Mouse (Mus musculus) heart, postnatal 0 days (tissue): ENCODE data around the gene Sestd1. TPM values are rescaled to one million over a fixed set of nuclear protein-coding genes. Genes with fewer than 3 reads are reported as not detected.

Experiments used
- ATAC-seq: fragments of 200-750 bp; cut with Nextera tagmentation; 2 replicates; pipeline ENCODE4 v1.8.0; 2017; ENCODE audit warnings: low read depth, moderate number of reproducible peaks, moderate library complexity; ENCODE audit not compliant: insufficient read depth
- DNase-seq: peaks from one replicate; pipeline ENCODE4 v3.0.0-alpha.2; 2016; ENCODE audit warnings: low spot score
- H3K27ac ChIP-seq: fragments of 300-500 bp; sonication (generic); 2 replicates; pipeline ENCODE4 v1.5.1; 2014; ENCODE audit warnings: low read depth, mild to moderate bottlenecking
- H3K27me3 ChIP-seq: fragments of 300-500 bp; sonication (generic); 2 replicates; pipeline ENCODE4 v1.6.1; 2014; ENCODE audit warnings: low read length, mixed read lengths; ENCODE audit not compliant: control insufficient read depth, insufficient read depth
- H3K36me3 ChIP-seq: fragments of 300-500 bp; sonication (generic); replicated peaks from 2 replicates; pipeline ENCODE4 v1.6.1; 2014; ENCODE audit warnings: low read length, mixed read lengths; ENCODE audit not compliant: control insufficient read depth, insufficient read depth
- H3K4me1 ChIP-seq: fragments of 300-500 bp; sonication (generic); 2 replicates; pipeline ENCODE4 v1.6.1; 2014; ENCODE audit warnings: antibody characterized with exemption; ENCODE audit not compliant: control insufficient read depth, insufficient read depth
- H3K4me2 ChIP-seq: fragments of 300-500 bp; sonication (generic); 2 replicates; pipeline ENCODE4 v1.6.1; 2014; ENCODE audit warnings: low read depth, mild to moderate bottlenecking, low read length, moderate library complexity
- H3K4me3 ChIP-seq: fragments of 300-500 bp; sonication (generic); 2 replicates; pipeline ENCODE4 v1.5.1; 2014; ENCODE audit warnings: low read depth, low read length
- H3K9ac ChIP-seq: fragments of 300-500 bp; sonication (generic); replicated peaks from 2 replicates; pipeline ENCODE4 v1.6.1; 2014; ENCODE audit warnings: low read depth, low read length, mixed read lengths
- H3K9me3 ChIP-seq: fragments of 300-500 bp; sonication (generic); replicated peaks from 2 replicates; pipeline ENCODE4 v1.6.1; 2016; ENCODE audit warnings: low read length; ENCODE audit not compliant: control insufficient read depth
- CTCF ChIP-seq: IDR thresholded peaks from 2 replicates; pipeline ENCODE4 v1.5.1; 2016; ENCODE audit warnings: antibody characterized with exemption, control low read depth, low read depth
- EP300 ChIP-seq: IDR thresholded peaks from 2 replicates; pipeline ENCODE4 v1.6.1; 2016; ENCODE audit warnings: antibody characterized with exemption, low read depth
- WGBS: fragments of 180-500 bp; shearing (Covaris S2); extraction: QIAGEN DNeasy Blood & Tissue Kit; methylation state at CpG from one replicate; pipeline ENCODE4 v1.1.7; 2014; 5-methylcytosine and 5-hydroxymethylcytosine counted together
- polyA plus RNA-seq: library from polyadenylated mRNA; unstranded; fragments of >200 nt; fragmentation: Nextera tagmentation; extraction: Ambion mirVana; gene quantifications from 2 replicates; pipeline ENCODE4 v1.2.1, GENCODE M21; 2015
- total RNA-seq: library from RNA; depleted of rRNA; stranded (reverse); fragments of >200 nt; gene quantifications from 2 replicates; pipeline ENCODE4 v1.2.3, GENCODE M21; 2014; ENCODE audit warnings: low replicate concordance

Gene Sestd1
- total and polyA plus RNA-seq, 2 experiments from 2014 or later, result 9.7 to 9.8 TPM

DNA sequence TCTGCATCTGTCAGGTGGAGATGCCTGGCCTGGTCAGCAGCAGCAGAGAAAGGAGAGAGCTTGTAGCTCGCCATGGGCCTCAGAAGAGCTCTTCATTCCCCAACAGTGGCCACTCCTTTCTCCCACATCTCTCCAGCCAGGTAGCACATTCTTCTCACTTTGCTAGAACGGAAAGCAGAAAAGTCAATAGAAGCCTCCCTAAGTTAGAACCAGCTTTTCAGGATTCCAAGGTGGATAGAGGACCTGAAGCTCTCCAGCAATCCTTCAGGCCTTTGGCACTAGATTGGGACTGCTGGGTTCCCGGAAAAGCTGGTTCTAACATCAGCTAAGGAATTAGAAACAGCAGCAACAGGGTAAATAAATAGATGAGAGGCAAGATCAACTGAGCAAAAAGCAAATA lies 118.3 kb downstream of the Sestd1 start:
- Histone ChIP-seq H3K4me2 (no peak overlapping the region), H3K4me1 (peaks cover 20% of the 10 kb centered on the region), H3K27me3 (no peaks in the 10 kb centered on the region), H3K9ac (no peak overlapping the region), H3K36me3 (peaks cover 34% of the 10 kb centered on the region), H3K9me3 (no peaks in the 10 kb centered on the region), H3K4me3 (no peak overlapping the region), H3K27ac (no peak overlapping the region)
- DNase-seq, result no peak
- TF ChIP-seq CTCF (no peak), EP300 (no peak)
- ATAC-seq, result no peak
- 79% methylated on average over 3 of the region's 3 CpGs for WGBS

DNA sequence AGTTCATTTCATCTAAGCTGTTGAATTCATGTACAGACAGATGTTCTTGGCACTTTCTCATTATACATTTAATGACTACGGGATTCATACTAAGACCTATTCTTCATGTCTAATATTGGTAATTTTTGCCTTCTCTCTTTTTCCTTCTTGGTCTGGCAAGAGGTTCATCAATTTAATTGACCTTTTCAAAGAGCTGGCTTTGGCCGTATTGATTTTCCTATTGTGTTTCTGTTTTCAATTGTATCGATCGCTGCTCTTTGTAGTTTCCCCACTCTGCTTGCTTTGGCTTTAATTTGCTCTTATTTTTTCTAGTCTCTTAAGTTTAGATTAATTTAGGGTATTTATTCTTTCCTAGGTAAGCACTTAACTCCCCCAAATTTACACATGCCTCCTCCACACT lies 122.8 kb downstream of the Sestd1 start:
- 99% methylated on average over 4 of the region's 4 CpGs for WGBS
- no peak overlapping the region for H3K9ac ChIP-seq
- H3K4me3 ChIP-seq, result no peak overlapping the region
- no peak overlapping the region for H3K4me2 ChIP-seq
- no peaks in the 10 kb centered on the region for H3K27me3 ChIP-seq
- TF ChIP-seq CTCF (no peak), EP300 (no peak)
- no peak for DNase-seq
- 0 out of 2 replicates have a peak, but pooled peaks cover 3% of the 10 kb centered on the region for H3K9me3 ChIP-seq
- no peaks in the 10 kb centered on the region for H3K4me1 ChIP-seq
- H3K27ac ChIP-seq, result no peak overlapping the region
- peaks cover 32% of the 10 kb centered on the region for H3K36me3 ChIP-seq
- ATAC-seq, result no peak

DNA sequence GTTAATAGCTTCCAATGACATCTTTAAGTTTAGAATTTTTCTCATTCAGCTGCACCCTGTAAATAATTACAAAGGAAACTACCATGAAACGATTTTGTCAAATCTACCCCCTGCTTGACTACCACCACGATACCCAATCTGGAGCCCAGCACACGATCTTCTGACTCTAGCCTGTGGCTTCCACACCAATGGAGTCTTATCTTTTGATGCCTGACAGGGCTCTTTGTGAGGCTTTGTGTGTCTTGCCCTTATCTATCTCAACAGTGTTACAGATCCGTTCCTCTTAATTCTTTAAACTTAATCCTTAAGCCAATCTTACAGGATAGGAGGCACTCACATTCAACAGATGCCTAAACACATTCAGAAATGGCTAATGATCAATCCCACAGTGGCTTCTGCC lies 126.3 kb downstream of the Sestd1 start:
- no peak overlapping the region for H3K27ac ChIP-seq
- TF ChIP-seq CTCF (no peak), EP300 (no peak)

DNA sequence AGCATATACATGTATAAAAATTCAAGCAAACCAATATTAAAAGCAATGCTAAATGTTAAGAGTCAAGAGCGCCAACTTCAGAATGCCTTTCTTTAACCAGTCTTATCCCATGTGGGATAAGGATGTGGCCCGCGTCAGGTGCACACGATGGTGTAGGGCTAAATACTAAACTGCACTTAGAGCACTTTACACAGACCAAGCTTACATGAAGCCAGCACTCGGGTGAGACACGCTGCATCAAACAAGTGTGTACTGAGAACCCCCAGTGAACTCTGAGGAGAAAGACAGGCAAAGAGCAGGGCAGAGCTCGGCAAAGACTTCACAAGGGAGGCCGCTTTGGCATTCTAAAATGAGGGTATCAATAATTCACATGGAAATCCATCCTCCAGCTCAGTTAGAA lies 129.1 kb downstream of the Sestd1 start:
- no peaks in the 10 kb centered on the region for H3K9me3 ChIP-seq
- H3K4me3 ChIP-seq, result no peak overlapping the region
- H3K4me1 ChIP-seq, result peaks cover 6% of the 10 kb centered on the region
- no peak overlapping the region for H3K27ac ChIP-seq
- DNase-seq (no peak), ATAC-seq (no peak)
- no peak for TF ChIP-seq EP300
- TF ChIP-seq CTCF, result no peak
- no peak overlapping the region for H3K9ac ChIP-seq
- H3K27me3 ChIP-seq, result no peaks in the 10 kb centered on the region
- no peak overlapping the region for H3K4me2 ChIP-seq
- no peaks in the 10 kb centered on the region for H3K36me3 ChIP-seq
- 82% methylated on average over 8 of the region's 8 CpGs for WGBS

More for the DNA sequence above, 126.3 kb downstream of the Sestd1 start:
- ATAC-seq (no peak), DNase-seq (no peak)
- WGBS, result 20% methylated on average over 4 of the region's 4 CpGs
- no peaks in the 10 kb centered on the region for H3K27me3 ChIP-seq
- H3K36me3 ChIP-seq, result peaks cover 6% of the 10 kb centered on the region; the same call in 1 of the 2 replicates
- no peak overlapping the region for H3K4me2 ChIP-seq
- H3K4me1 ChIP-seq, result no peaks in the 10 kb centered on the region
- 0 out of 2 replicates have a peak, but pooled peaks cover 3% of the 10 kb centered on the region for H3K9me3 ChIP-seq
- no peak overlapping the region for H3K4me3 ChIP-seq
- H3K9ac ChIP-seq, result no peak overlapping the region

DNA sequence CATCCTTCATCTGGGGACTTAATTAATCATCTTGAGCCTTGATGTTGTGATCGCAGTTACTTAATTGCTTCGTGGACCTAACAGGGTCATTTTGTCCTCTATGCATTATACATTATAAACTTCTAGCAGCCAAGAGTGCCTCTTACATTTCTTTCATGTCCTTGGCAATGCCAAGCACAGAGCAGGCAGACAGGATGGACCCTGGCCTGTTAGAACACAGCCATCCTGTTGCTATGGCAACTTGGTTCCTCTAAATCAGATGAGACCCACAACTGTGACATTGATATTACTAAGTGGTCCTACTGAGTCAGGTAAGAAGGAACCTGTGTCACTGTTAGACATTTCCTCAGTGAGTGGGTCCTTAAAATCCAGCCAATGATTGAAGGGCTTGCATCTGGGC lies 130.8 kb downstream of the Sestd1 start:
- no peak for ATAC-seq

DNA sequence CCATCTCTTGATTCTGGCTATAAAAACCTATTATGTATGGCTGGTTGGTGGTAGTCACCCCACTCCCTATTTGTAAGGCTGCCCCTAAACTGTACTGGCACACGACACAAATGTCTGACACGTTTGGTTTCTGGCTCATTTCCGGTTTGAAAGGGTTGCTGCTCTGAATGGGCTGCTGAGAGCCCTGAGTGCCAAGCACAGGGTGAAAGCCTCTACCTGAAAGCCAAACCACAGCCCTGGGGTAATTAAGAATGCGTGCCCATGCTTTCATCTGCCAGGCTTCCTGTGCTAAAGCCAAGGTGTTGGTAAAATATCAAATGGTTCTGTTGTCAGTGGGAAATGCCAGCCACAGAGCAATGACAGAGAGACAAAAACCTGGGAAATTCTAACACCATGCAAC lies 132.2 kb downstream of the Sestd1 start:
- no peaks in the 10 kb centered on the region for H3K9me3 ChIP-seq
- H3K36me3 ChIP-seq, result no peaks in the 10 kb centered on the region
- no peaks in the 10 kb centered on the region for H3K27me3 ChIP-seq
- TF ChIP-seq CTCF (no peak), EP300 (no peak)
- no peak overlapping the region for H3K9ac ChIP-seq
- ATAC-seq (no peak), DNase-seq (no peak)
- H3K4me2 ChIP-seq, result no peak overlapping the region
- WGBS, result 33% methylated on average over 4 of the region's 4 CpGs
- H3K4me3 ChIP-seq, result no peak overlapping the region
- peaks cover 9% of the 10 kb centered on the region for H3K4me1 ChIP-seq
- H3K27ac ChIP-seq, result no peak overlapping the region

More for the DNA sequence above, 130.8 kb downstream of the Sestd1 start:
- whole genome bisulfite sequencing, result 66% methylated on average over 2 of the region's 2 CpGs
- H3K4me1 ChIP-seq, result peaks cover 9% of the 10 kb centered on the region
- no peak overlapping the region for H3K4me3 ChIP-seq
- no peaks in the 10 kb centered on the region for H3K9me3 ChIP-seq
- DNase-seq, result no peak
- no peaks in the 10 kb centered on the region for H3K27me3 ChIP-seq
- H3K9ac ChIP-seq, result no peak overlapping the region
- H3K36me3 ChIP-seq, result no peaks in the 10 kb centered on the region
- no peak overlapping the region for H3K27ac ChIP-seq
- TF ChIP-seq CTCF (no peak), EP300 (no peak)
- no peak overlapping the region for H3K4me2 ChIP-seq
